Mouse (Mus musculus) testis, adult 2 months (tissue): ENCODE results near the gene Ddx31. TPM values are rescaled to one million over a fixed set of nuclear protein-coding genes. Genes with fewer than 3 reads are reported as not detected.

Source experiments
- H3K27ac ChIP-seq: fragments of 200-500 bp; 2 replicates; pipeline ENCODE4 v1.5.1; 2012; ENCODE audit warnings: low read depth, low read length; ENCODE audit not compliant: control insufficient read depth, insufficient read depth
- H3K27me3 ChIP-seq: fragments of 200-500 bp; 2 replicates; pipeline ENCODE4 v1.6.1; 2012; ENCODE audit warnings: mild to moderate bottlenecking, low read length, moderate library complexity; ENCODE audit not compliant: control insufficient read depth, insufficient read depth
- H3K36me3 ChIP-seq: fragments of 200-500 bp; 2 replicates; pipeline ENCODE4 v1.6.1; 2012; ENCODE audit warnings: mild to moderate bottlenecking, low read length; ENCODE audit not compliant: control insufficient read depth, insufficient read depth
- H3K4me1 ChIP-seq: fragments of 200-500 bp; 2 replicates; pipeline ENCODE4 v1.6.1; 2012; ENCODE audit warnings: low read length; ENCODE audit not compliant: control insufficient read depth, insufficient read depth
- H3K4me3 ChIP-seq: fragments of 200-500 bp; 2 replicates; pipeline ENCODE4 v1.5.1; 2012; ENCODE audit warnings: low read depth, mild to moderate bottlenecking, low read length, moderate library complexity, mixed read lengths; ENCODE audit not compliant: control insufficient read depth
- CTCF ChIP-seq: fragments of 200-500 bp; IDR thresholded peaks from 2 replicates; pipeline ENCODE4 v1.5.1; 2012; ENCODE audit warnings: low read depth, mild to moderate bottlenecking, inconsistent platforms, low read length, moderate library complexity; ENCODE audit not compliant: control insufficient read depth, insufficient read depth, insufficient replicate concordance
- POLR2A ChIP-seq: fragments of 200-500 bp; IDR thresholded peaks from 2 replicates; pipeline ENCODE4 v1.6.1; 2012; ENCODE audit warnings: low read depth, mild to moderate bottlenecking, inconsistent platforms, low read length, moderate library complexity; ENCODE audit not compliant: control insufficient read depth
- polyA plus RNA-seq: library from polyadenylated mRNA; depleted of rRNA; stranded (reverse); fragments of >200 nt; gene quantifications from 2 replicates; pipeline ENCODE4 v1.2.3, GENCODE M21; 2012

The Ddx31 gene
- polyA plus RNA-seq, 1 experiment, result 5.0 TPM

DNA sequence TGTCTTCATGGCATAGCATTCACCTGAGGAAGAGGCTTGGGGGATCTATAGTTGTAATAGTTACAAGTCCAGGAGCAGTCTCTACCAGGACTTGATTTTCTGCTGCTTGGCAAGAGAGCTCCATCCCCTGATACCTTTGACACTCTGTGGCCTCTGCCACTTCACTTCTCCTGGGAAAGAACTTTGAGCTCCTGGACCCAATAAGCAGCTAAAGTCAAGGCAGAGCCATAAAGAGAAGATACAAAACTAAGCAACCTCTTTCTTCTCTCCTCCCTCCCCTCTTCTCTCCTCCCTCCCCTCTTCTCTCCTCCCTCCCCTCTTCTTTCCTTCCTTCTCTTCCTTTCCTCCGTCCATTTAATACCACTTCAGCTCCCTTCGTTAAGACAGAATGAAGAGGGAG is 73.9 kb downstream of the Ddx31 start:
- Histone ChIP-seq H3K27ac (no peak overlapping the region), H3K4me3 (no peak overlapping the region)

DNA sequence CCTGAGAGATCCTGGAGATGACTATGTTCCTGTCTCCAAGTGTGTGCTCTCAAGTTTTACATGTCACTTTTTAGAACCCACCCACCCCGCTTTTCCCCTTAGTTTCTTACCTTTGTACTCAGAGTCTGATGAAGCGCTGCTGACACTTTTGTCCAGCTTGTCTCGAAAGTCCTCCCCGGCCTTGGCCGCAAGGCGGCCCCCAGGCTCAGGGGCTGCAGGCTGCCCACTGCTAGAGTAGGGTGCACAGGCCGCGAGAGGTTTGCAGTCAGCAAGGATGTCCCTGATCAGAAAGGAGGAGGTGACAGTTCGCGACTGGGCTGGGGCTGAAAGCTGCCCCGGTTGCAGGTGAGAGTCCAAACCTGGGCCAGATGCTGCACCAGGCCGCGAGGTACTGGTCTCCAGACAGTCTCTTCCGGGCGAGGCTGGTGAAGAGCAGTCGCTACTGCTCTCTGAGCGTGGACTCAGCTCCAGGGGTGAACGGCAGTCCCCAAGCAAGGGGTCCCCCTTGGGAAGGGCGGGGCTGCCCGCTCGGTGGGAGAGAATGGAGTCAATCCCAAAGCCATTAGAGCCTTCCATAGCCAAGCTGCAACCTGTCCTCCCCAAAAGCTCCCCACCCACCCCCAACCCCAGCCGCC is 75.0 kb downstream of the Ddx31 start:
- Histone ChIP-seq H3K27ac (no peak overlapping the region), H3K4me3 (no peak overlapping the region), H3K27me3 (peaks cover 14% of the 10 kb centered on the region; the same call in 1 of the 2 replicates)

More for the DNA sequence above, 73.9 kb downstream of the Ddx31 start:
- Histone ChIP-seq H3K4me1 (peaks cover 37% of the 10 kb centered on the region), H3K27me3 (peaks cover 14% of the 10 kb centered on the region), H3K36me3 (no peaks in the 10 kb centered on the region)
- no peak for TF ChIP-seq CTCF
- no peak for TF ChIP-seq POLR2A

GRCm38 (mm10) chr2:28915768-28916512 is 75.7 kb downstream of the Ddx31 start:
- TF ChIP-seq POLR2A, result no peak
- no peak for TF ChIP-seq CTCF
- peaks cover 31% of the 10 kb centered on the region for H3K4me1 ChIP-seq
- H3K27me3 ChIP-seq, result peaks cover 14% of the 10 kb centered on the region; the same call in 1 of the 2 replicates
- peak overlapping the region; percentile 7; the same call in 1 of the 2 replicates for H3K4me3 ChIP-seq
- no peak overlapping the region for H3K27ac ChIP-seq
- H3K36me3 ChIP-seq, result no peaks in the 10 kb centered on the region

More for the DNA sequence above, 75.0 kb downstream of the Ddx31 start:
- H3K4me1 ChIP-seq, result peaks cover 31% of the 10 kb centered on the region
- TF ChIP-seq POLR2A (no peak), CTCF (no peak)
- H3K36me3 ChIP-seq, result no peaks in the 10 kb centered on the region

- H3K27me3 ChIP-seq, result peaks cover 11% of the 10 kb centered on the region; the same call in 1 of the 2 replicates
- H3K27ac ChIP-seq, result no peak within 1 kb of the TSS
- peak within 1 kb of the TSS; percentile 62 for H3K4me3 ChIP-seq
- H3K36me3 ChIP-seq, result no peaks in the 10 kb centered on the region
- peaks cover 26% of the 10 kb centered on the region for H3K4me1 ChIP-seq
- no peak for TF ChIP-seq CTCF
- no peak for TF ChIP-seq POLR2A
These were observed 76.3 kb downstream of the Ddx31 start, which contains the start of gene Barhl1 for GRCm38 (mm10) chr2:28916513-28916865. TSS of gene Barhl1 (minus strand) at chr2:28916668.

GRCm38 (mm10) chr2:28917156-28917517 is 76.9 kb downstream of the Ddx31 start:
- no peak overlapping the region for H3K27ac ChIP-seq
- H3K4me1 ChIP-seq, result peaks cover 21% of the 10 kb centered on the region
- peaks cover 8% of the 10 kb centered on the region; the same call in 1 of the 2 replicates for H3K27me3 ChIP-seq
- TF ChIP-seq CTCF, result no peak
- no peak for TF ChIP-seq POLR2A
- peak overlapping the region; percentile 62; the same call in 1 of the 2 replicates for H3K4me3 ChIP-seq
- no peaks in the 10 kb centered on the region for H3K36me3 ChIP-seq

DNA sequence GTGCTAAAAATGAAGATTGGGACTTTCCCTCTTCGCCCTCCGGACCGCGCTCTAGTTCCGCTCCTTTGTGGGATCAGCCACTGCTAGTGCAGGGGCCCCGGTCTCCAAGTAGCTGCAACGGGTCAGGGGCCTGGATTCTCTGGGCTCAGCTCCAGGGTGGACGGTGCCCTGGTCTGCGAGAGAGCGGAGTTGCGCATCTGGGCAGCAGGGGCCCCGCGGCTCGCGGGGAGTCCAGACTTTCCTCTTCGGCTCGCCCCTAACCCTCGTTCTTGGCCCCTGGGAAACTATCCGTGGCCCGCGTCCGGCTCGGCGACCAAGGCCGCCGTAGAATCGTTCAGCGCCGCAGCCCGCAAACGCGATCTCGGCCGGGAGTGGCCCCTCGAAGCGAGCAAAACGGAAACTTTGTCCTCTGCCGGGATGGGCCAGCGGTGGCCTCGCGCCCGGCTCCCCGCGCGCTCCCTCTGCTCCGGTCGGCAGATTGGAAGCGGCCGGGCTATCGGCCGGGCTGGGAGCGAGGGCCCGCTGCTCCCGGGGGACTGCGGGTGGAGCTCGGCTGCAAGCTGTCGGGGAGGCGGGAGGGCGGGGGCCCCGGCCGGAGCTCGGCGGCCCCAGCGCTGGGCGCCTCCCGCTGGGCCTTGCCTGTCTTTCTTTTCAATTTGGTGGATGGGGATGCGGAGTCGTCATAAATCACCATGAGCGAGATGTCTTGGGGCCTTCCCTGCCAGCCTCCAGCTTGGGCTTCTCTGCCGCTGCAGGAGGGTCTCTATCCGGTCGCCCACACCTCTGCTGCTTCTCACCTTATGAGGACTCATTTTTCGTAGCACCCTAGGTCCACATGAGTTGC is 77.5 kb downstream of the Ddx31 start:
- TF ChIP-seq CTCF, result no peak
- TF ChIP-seq POLR2A, result no peak
- Histone ChIP-seq H3K36me3 (no peaks in the 10 kb centered on the region), H3K4me1 (peaks cover 21% of the 10 kb centered on the region), H3K27me3 (peaks cover 8% of the 10 kb centered on the region; the same call in 1 of the 2 replicates), H3K27ac (no peak overlapping the region), H3K4me3 (peak overlapping the region; percentile 62)
